Mouse (Mus musculus): ENCODE results near the gene Nup133. TPM values are rescaled to one million over a fixed set of nuclear protein-coding genes. Genes with fewer than 3 reads are reported as not detected.

Nup133 gene
- total RNA-seq, 2 experiments from 2014 or later = 9.2 to 11.9 TPM

DNA sequence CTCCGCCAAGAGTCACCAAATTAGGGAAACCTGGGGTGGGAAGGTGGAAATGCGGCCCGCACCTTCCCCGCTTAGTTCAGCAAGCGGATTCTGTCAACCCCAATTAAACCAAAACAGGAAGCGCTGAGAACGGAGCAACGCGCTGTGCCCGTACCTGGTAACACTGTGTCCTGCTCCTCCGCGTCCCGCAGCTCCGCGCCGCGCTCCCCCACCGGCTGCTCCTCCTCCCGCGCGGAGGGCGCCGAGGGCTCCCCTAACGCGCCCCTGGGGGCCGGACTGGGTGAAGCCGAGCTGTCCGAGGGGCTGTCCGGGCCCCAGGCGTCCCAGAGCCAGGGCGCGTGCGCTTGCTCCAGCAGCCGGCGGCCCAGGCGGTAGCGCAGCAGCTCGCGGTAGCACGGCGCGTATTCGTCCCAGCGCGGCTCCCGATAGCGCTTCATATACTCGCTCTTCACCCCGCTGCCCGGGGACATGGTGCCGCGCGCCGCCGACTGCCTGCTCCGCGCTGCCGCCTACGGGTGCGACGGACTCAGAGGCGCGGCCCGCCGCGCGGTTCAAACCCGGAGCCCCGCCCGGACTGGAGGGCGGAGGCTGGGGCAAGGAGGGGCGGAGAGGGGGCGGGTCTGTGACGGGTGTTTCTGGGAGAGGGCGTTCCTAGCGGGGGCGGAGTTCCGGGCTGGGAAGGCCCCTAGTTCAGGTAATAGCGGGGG lies 90.0 kb downstream of the Nup133 start:
- intact Hi-C loops (cut with DNase I) = no loop called here
- peak; percentile 78 for DNase-seq (ENCODE audit: low spot score)

DNA sequence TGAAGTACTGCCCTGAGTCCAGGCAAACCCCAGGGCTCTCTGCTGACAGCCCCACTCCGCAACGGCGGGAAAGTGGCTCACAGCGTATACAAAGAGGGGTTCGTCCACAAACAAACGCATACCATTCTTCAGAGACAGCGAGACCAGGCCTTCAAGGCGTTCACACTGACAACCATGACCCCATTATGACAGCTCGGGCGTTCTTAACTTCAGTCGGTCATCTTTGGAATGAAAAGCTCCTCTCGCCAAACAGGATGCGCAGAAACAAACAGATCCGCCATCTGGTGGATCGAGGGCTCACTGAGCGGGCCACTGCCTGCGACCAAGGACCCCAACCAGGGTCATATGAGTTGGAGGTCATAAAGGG lies 90.5 kb downstream of the Nup133 start:
- no peak for DNase-seq (ENCODE audit: low spot score)
- intact Hi-C loops (cut with DNase I) = no loop called here

DNA sequence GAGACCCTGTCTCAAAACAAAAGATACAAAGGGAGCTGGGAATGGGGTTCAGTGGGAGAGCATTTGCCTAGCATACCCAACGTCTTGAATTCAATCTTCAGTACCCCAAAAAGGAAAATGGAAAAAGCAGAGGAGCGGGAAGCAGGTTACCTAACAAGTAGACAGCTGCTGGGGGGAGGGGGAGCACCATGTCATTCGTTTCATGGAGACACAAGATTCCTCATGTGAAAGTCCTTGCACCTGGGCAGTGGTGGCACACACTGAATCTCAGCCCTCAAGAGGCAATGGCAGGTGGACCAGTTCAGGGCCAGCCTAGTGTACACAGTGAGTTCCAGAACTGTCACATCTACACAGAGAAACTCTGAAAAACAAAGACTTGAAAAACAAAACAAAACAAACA lies 91.7 kb downstream of the Nup133 start:
- intact Hi-C loops (cut with DNase I) = no loop called here
- DNase-seq (ENCODE audit: low spot score) = no peak

DNA sequence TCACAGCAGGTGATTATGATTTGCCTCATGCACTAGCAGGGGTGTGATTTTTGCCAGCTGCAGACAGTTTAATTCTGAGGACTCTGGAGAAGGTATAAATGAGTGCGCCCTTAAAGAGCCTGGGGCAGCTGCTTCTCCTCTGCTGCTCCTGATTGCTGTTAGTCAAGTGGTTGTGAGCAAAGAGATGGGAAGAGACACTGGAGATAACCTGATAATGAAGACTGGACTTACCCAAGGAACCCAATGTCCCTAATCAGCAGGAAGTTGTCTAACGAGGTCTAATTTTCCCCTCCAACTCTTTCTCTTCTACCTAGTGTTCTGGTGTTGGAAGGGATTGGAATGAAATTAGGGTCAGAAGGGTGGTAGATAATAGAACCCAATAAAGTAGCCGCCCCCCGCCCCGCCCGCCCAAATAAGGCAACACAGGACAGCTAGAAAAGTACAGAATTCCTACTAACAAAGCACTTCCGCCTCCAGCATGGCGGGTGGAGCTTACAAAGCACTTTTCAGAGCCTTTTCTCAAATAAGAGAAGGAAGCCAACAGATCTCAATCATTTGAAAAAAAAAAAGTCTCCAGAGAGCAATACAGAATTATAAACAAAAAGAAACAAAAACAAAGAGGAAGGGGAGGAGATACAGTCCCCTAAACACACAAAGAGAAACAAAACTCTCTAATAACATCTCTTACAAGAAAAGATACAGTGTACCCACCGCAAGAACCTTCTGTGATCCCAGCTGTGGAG lies 94.2 kb downstream of the Nup133 start:
- no peak for DNase-seq (ENCODE audit: low spot score)
- intact Hi-C loops (cut with DNase I) = no loop called here

DNA sequence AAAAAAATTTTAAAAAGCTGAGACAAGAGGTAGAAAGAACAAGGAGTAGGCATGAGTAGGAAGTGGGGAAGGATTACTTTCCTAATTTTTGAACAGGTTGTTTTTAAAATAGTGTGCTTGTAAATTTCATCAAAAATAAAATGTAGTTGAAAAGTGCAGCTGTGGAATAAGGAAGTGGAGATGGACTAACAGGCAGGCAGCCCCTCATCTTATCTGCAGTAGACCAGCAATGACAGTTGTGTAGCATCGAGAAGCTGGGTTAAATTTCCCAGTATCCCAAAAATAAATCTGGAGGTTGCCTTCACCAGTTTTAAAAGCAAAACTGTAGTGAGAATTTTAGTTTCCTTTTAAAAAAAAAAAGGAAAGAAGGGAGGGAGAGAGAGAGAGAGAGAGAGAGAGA lies 94.8 kb downstream of the Nup133 start:
- DNase-seq (ENCODE audit: low spot score) = no peak
- intact Hi-C loops (cut with DNase I) = no loop called here

DNA sequence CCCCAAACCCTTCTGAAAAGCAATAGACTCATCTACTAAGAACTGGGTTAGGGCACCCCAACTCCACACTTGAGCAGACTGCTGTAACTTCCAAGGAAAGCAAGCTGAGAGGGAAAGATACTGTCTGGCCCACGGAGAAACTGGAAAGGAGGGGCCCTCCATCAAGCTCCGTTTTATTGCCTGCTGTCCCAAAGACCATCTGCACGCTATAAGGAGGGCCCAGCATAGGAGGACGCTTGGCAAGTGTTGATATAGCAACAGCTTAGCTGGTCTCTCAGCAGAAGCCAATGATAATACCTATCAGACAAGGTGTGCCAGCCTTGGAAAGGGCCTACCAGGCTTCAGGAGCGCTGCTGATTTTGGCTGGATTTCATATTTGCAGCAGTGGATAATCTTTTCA lies 97.5 kb downstream of the Nup133 start:
- no peak for DNase-seq (ENCODE audit: low spot score)
- intact Hi-C loops (cut with DNase I) = no loop called here

DNA sequence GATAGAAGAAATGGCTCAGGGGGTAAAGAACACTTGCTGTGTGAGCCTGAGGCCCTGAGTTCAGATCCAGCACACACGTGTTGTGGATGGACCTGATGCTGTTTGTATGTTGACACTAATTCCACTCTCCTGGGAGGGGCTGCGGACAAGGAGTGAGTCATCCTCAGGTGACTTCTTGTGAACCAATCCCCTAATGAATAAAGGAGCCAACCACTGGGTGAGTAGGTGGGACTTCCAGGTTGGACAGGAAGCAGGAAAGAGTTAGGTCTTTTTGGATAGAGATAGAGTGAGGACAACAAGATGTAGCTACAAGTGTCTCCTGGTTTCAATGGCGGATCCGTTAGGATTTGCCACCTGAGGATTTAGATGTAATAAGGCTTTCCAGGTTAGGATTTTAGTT lies 99.7 kb downstream of the Nup133 start:
- DNase-seq (ENCODE audit: low spot score) = no peak
- intact Hi-C loops (cut with DNase I) = no loop called here

DNA sequence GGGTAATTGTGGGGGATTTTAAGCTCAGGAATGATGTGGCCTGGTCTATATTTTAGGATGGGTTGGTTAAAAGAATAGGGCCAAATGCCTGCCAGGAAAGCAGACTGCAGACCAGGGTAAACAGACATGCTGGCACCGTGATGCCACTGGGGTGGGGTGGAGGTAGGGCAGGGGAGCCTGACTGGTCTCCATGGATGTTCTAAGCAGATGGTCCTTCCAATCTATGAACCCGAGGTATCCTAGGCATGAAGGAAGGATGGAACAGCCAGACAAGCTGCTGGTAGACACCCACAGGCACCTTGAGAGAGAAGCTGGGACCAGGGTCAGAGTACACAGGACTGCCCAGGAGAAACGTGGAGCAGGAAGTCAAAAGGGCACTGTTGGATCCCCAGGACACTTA lies 101.5 kb downstream of the Nup133 start:
- no peak for DNase-seq (ENCODE audit: low spot score)
- intact Hi-C loops (cut with DNase I) = no loop called here

Other genes starting within 250 kb of the Nup133 start
- gene Rab4a, start 143.3 kb downstream of the Nup133 start, total RNA-seq (2021) = 1 to 10 TPM; 8.2 to 8.7 TPM
- 1 to 10 TPM; 1.3 to 1.6 TPM for gene Ccsap, start 89.1 kb downstream of the Nup133 start, total RNA-seq (2021)
- 100 to 1,000 TPM; 516 to 635 TPM for gene Acta1, start 54.5 kb downstream of the Nup133 start, total RNA-seq (2021)
- gene Abcb10, start 33.9 kb upstream of the Nup133 start, total RNA-seq (2021) = 10 to 100 TPM; 43.9 to 48.0 TPM
- 10 to 100 TPM; 15.0 TPM for gene Taf5l, start 72.1 kb upstream of the Nup133 start, total RNA-seq (2021)
- gene Urb2, start 72.2 kb upstream of the Nup133 start, total RNA-seq (2021) = 1 to 10 TPM; 5.4 to 6.1 TPM